Mouse (Mus musculus): Measurements from ENCODE around the gene Def8.
"Not testable (repeated sequence)": the region's sequence is repeated elsewhere in the genome, so short reads cannot be mapped to it uniquely, and the experiment has no call there.

The Def8 gene

GRCm38 (mm10) chr8:123442351-123442750 lies 19.0 kb downstream of the Def8 start:
- DNase-seq: no peak

GRCm38 (mm10) chr8:123442871-123443575 lies 19.7 kb downstream of the Def8 start:
- peak; percentile 98 to 100 for DNase-seq

GRCm38 (mm10) chr8:123443576-123443921 lies 20.2 kb downstream of the Def8 start:
- no peak for DNase-seq

- no peak for DNase-seq
These were observed 20.8 kb downstream of the Def8 start for GRCm38 (mm10) chr8:123444131-123444530.

GRCm38 (mm10) chr8:123445981-123446380 lies 22.7 kb downstream of the Def8 start:
- no peak for DNase-seq

GRCm38 (mm10) chr8:123446799-123447198 lies 23.5 kb downstream of the Def8 start:
- DNase-seq: no peak

- DNase-seq: no peak
These were observed 27.5 kb downstream of the Def8 start for GRCm38 (mm10) chr8:123450783-123451182.

- DNase-seq: not testable (repeated sequence)
These were observed 28.4 kb downstream of the Def8 start for GRCm38 (mm10) chr8:123451747-123452146.

GRCm38 (mm10) chr8:123452149-123452548 lies 28.8 kb downstream of the Def8 start:
- DNase-seq: no peak

- no peak for DNase-seq
These were observed 30.0 kb downstream of the Def8 start for GRCm38 (mm10) chr8:123453291-123453690.

GRCm38 (mm10) chr8:123453951-123454350 lies 30.6 kb downstream of the Def8 start:
- no peak for DNase-seq

GRCm38 (mm10) chr8:123454559-123454958 lies 31.2 kb downstream of the Def8 start:
- DNase-seq: no peak

GRCm38 (mm10) chr8:123463651-123464050 lies 40.3 kb downstream of the Def8 start:
- no peak for DNase-seq

GRCm38 (mm10) chr8:123467476-123467875 lies 44.1 kb downstream of the Def8 start:
- no peak for DNase-seq

GRCm38 (mm10) chr8:123472991-123473390 lies 49.7 kb downstream of the Def8 start:
- DNase-seq: not testable (repeated sequence)

GRCm38 (mm10) chr8:123474549-123474948 lies 51.2 kb downstream of the Def8 start:
- not testable (repeated sequence) for DNase-seq

GRCm38 (mm10) chr8:123476911-123477736 lies 53.8 kb downstream of the Def8 start:
- DNase-seq: peak in 1 of 2 experiments; percentile 21

- DNase-seq: peak; percentile 95
These were observed 54.5 kb downstream of the Def8 start, which contains the start of gene Afg3l1 for GRCm38 (mm10) chr8:123477737-123478258. Gene Afg3l1, plus strand, starts transcription at chr8:123477903.

- no peak for DNase-seq
These were observed 55.3 kb downstream of the Def8 start for GRCm38 (mm10) chr8:123478456-123479218.

- no peak for DNase-seq
These were observed 59.3 kb downstream of the Def8 start for GRCm38 (mm10) chr8:123482627-123483026.

GRCm38 (mm10) chr8:123491280-123492075 lies 68.2 kb downstream of the Def8 start:
- no peak for DNase-seq

GRCm38 (mm10) chr8:123492898-123493297 lies 69.6 kb downstream of the Def8 start:
- no peak for DNase-seq

Measured in cerebellum, postnatal 36 days (tissue).